Mouse (Mus musculus) megakaryocyte-erythroid progenitor cell, adult 5 weeks (primary cell): ENCODE data around the gene 1700017D01Rik. TPM values are rescaled to one million over a fixed set of nuclear protein-coding genes. Genes with fewer than 3 reads are reported as not detected.

Source experiments
- polyA plus RNA-seq: library from polyadenylated mRNA; stranded (reverse); fragments of >175 nt; gene quantifications from 2 replicates; pipeline ENCODE4 v1.2.3, GENCODE M21; 2012

1700017D01Rik gene
- polyA plus RNA-seq = not detected in 2 replicates

DNA sequence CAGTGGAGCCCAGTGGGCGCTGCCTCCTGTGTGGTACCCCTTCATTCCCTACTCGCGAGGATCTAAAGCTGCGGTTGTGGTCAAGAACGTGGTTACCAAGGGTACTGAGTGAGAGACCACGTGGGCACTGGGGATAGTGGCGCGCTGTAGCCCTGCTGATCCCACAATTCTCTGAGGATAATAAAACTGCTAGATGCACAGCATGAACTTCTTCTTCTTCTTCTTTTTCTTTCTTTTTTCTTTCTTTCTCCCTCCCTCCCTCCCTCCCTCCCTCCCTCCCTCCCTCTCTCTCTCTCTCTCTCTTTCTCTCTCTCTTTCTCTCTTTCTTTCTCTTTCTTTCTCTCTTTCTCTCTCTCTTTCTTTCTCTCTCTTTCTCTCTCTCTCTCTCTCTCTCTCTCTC, at the start of gene 1700017D01Rik:
TSS of gene 1700017D01Rik (minus strand) at position 101 of the 400 bp plus-strand sequence.

DNA sequence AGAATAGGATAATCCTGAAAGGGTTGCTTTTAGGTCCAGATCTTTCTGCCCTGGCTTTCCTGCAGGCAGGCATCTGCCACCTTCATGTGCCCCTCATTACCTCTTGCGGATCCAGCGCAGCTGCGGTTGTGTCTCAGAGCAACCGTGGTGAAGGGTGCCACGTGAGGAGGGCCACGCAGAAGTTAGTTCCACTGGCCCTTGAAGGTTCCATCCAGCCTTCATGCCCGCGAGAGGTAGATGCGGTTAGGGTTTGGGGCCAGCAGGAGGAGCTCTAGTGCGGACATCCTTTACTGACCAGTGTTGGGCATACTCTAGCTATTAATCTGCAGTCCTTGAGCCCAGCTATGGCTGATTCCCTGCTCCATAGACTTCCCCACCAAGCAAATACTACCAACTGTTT, 34.5 kb upstream of the 1700017D01Rik start, which contains the start of gene 1700025F22Rik:
TSS of gene 1700025F22Rik (minus strand) at position 149 of the 400 bp plus-strand sequence.

DNA sequence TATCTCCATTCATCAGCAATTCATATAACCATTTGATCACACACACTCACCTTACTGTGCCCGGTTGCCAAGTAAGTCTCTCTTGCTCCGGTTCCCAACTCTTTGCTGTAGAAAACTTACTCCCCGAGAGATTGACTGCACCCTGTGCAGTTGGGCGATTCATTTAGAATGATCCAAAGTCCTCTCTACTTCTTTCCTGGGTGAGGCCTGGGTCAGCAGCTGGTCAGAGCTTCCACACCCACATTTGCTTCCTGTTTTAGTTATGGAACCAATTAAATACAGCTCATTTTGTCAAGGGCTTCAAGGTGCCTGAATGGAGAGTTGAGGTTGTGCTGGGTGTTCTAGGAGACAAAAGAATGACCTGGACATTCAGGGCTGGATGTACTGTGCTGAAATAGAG, 49.7 kb downstream of the 1700017D01Rik start, which contains the start of gene Ms4a8a:
TSS of gene Ms4a8a (minus strand) at position 169 of the 400 bp plus-strand sequence.

Other genes starting within 250 kb of the 1700017D01Rik start
- 31.8 and 33.0 TPM in 2 replicates for gene Tmem109, start 248.9 kb downstream of the 1700017D01Rik start, polyA plus RNA-seq
- 86.3 and 92.4 TPM in 2 replicates for gene Prpf19, start 235.6 kb downstream of the 1700017D01Rik start, polyA plus RNA-seq
- not detected in 2 replicates for gene Zp1, start 210.2 kb downstream of the 1700017D01Rik start, polyA plus RNA-seq
- 0.15 and 0.18 TPM in 2 replicates for gene Ptgdr2, start 193.7 kb downstream of the 1700017D01Rik start, polyA plus RNA-seq
- 56.1 and 58.1 TPM in 2 replicates for gene Ccdc86, start 181.6 kb downstream of the 1700017D01Rik start, polyA plus RNA-seq
- gene Ms4a10, start 156.2 kb downstream of the 1700017D01Rik start, polyA plus RNA-seq = not detected in 2 replicates
- gene Ms4a15, start 137.6 kb downstream of the 1700017D01Rik start, polyA plus RNA-seq = not detected in 2 replicates
- not detected in 2 replicates for gene Ms4a18, start 112.8 kb downstream of the 1700017D01Rik start, polyA plus RNA-seq
- not detected in 2 replicates for gene Ms4a8a, start 49.8 kb downstream of the 1700017D01Rik start, polyA plus RNA-seq
- not detected in 2 replicates for gene 1700025F22Rik, start 34.4 kb upstream of the 1700017D01Rik start, polyA plus RNA-seq
- not detected in 2 replicates for gene Ms4a13, start 65.9 kb upstream of the 1700017D01Rik start, polyA plus RNA-seq
- gene Ms4a12, start 101.6 kb upstream of the 1700017D01Rik start, polyA plus RNA-seq = not detected in 2 replicates
- gene Ms4a1, start 135.4 kb upstream of the 1700017D01Rik start, polyA plus RNA-seq = 0.12 TPM in 1 of 2 replicates, not detected in the other
- gene Ms4a5, start 153.0 kb upstream of the 1700017D01Rik start, polyA plus RNA-seq = not detected in 2 replicates
- gene Ms4a14, start 183.6 kb upstream of the 1700017D01Rik start, polyA plus RNA-seq = 0.03 TPM in 1 of 2 replicates, not detected in the other
- gene Ms4a7, start 205.3 kb upstream of the 1700017D01Rik start, polyA plus RNA-seq = not detected in 2 replicates
- gene Ms4a4a, start 244.6 kb upstream of the 1700017D01Rik start, polyA plus RNA-seq = 0.11 TPM in 1 of 2 replicates, not detected in the other